Comparison of ENCODE assay signal across 8 mouse cellular contexts in genomic region chr2:52623461-52623860, GRCm38 (mm10). TPM values are rescaled to one million over a fixed set of nuclear protein-coding genes. Genes with fewer than 3 reads are reported as not detected.
DNase-seq lines count a peak whose midpoint lies in the region; ATAC-seq and TF ChIP-seq lines count a peak whose summit lies in the region.

No protein-coding gene starts in this region.

- peak; percentile 16; the same call in 1 of the 2 replicates for ATAC-seq in kidney, postnatal 0 days (replicated peaks; ENCODE audit: low FRiP score, low read depth)

- no peak overlapping the region for H3K9ac ChIP-seq in kidney, postnatal 0 days (ENCODE audit: low read depth, low read length)

- no peak for TF ChIP-seq CTCF in kidney, postnatal 0 days (IDR thresholded peaks at IDR 0.05; ENCODE audit: low read depth)

- H3K9me3 ChIP-seq in kidney, postnatal 0 days (replicated peaks; ENCODE audit: low read length): no peaks in the 10 kb centered on the region

- peaks cover 16% of the 10 kb centered on the region; the same call in 1 of the 2 replicates for H3K4me1 ChIP-seq in kidney, postnatal 0 days (replicated peaks; ENCODE audit: insufficient read depth, low read length)

- no peaks in the 10 kb centered on the region for H3K36me3 ChIP-seq in kidney, postnatal 0 days (ENCODE audit: insufficient read depth, low read length)

- 30% methylated on average over 4 of the region's 4 CpGs for WGBS in kidney, postnatal 0 days

- H3K27me3 ChIP-seq in kidney, postnatal 0 days (ENCODE audit: insufficient read depth, low read length): no peaks in the 10 kb centered on the region

- H3K27ac ChIP-seq in kidney, postnatal 0 days: peak overlapping the region; percentile 42; the same call in 1 of the 2 replicates

- H3K4me2 ChIP-seq in kidney, postnatal 0 days (ENCODE audit: low read length): no peak overlapping the region

- no peak overlapping the region for H3K4me3 ChIP-seq in kidney, postnatal 0 days (replicated peaks; ENCODE audit: low read depth, low read length)

- DNase-seq in adrenal gland, postnatal 10 days: peak; percentile 21
- no peak for DNase-seq in adrenal gland, postnatal 25 days
- peak; percentile 49 for DNase-seq in urinary bladder, postnatal 14 days (ENCODE audit: low spot score)
- DNase-seq in urinary bladder, postnatal 25 days (ENCODE audit: low spot score): no peak
- peak; percentile 63 for DNase-seq in kidney, postnatal 0 days (ENCODE audit: low spot score)
- peak; percentile 36 for DNase-seq in ovary, postnatal 36 days (ENCODE audit: low spot score)
- no peak for DNase-seq in cerebellum, postnatal 36 days
- DNase-seq in spleen, adult 18-20 months: no peak

RNA-seq across cellular contexts. Expression of gene Cacnb4, which starts 53.2 kb away (rescaled TPM):
- total RNA-seq in adrenal gland, postnatal 10 days (2021): 1 to 10 TPM in 1 of 2 experiments, under 1 TPM in 1; 0.36 to 1.4 TPM
- total RNA-seq in adrenal gland, postnatal 25 days (2021): 0.24 and 0.27 TPM in 2 replicates
- polyA plus RNA-seq in kidney, postnatal 0 days (2015; fragmentation: Nextera tagmentation; extraction: Ambion mirVana): 1.4 and 2.0 TPM in 2 replicates

Comparison
In these comparisons a context has a peak if more than half of its experiments do, and no peak if none do; other contexts are left out.
1. DNase-seq: peak in adrenal gland, postnatal 10 days (single experiment), urinary bladder, postnatal 14 days (single experiment), kidney, postnatal 0 days (single experiment) and ovary, postnatal 36 days (single experiment); none in adrenal gland, postnatal 25 days (single experiment), urinary bladder, postnatal 25 days (single experiment), cerebellum, postnatal 36 days (0 of 2) and spleen, adult 18-20 months (0 of 2).